Mouse (Mus musculus) testis, adult 2 months (tissue): ENCODE data around the gene Nwd1.

Experiments used
- CTCF ChIP-seq: fragments of 200-500 bp; IDR thresholded peaks from 2 replicates; pipeline ENCODE4 v1.5.1; 2012; ENCODE audit warnings: low read depth, mild to moderate bottlenecking, inconsistent platforms, low read length, moderate library complexity; ENCODE audit not compliant: control insufficient read depth, insufficient read depth, insufficient replicate concordance
- POLR2A ChIP-seq: fragments of 200-500 bp; IDR thresholded peaks from 2 replicates; pipeline ENCODE4 v1.6.1; 2012; ENCODE audit warnings: low read depth, mild to moderate bottlenecking, inconsistent platforms, low read length, moderate library complexity; ENCODE audit not compliant: control insufficient read depth

- TF ChIP-seq CTCF (no peak), POLR2A (no peak)
Observed at GRCm38 (mm10) chr8:72674184-72674583, 27.7 kb downstream of the Nwd1 start.
